Mouse (Mus musculus) lung, embryonic 15.5 days (tissue): Measurements from ENCODE around the gene Dhcr24. TPM values are rescaled to one million over a fixed set of nuclear protein-coding genes. Genes with fewer than 3 reads are reported as not detected.

Experiments used
- ATAC-seq: fragments of 200-750 bp; cut with Nextera tagmentation; 2 replicates; pipeline ENCODE4 v1.8.0; 2017; ENCODE audit warnings: moderate number of reproducible peaks, borderline replicate concordance; ENCODE audit not compliant: low FRiP score, low TSS enrichment; ENCODE audit errors: extremely low read depth
- H3K27ac ChIP-seq: fragments of 300-500 bp; sonication (generic); 2 replicates; pipeline ENCODE4 v1.5.1; 2015; ENCODE audit warnings: moderate library complexity, mild to moderate bottlenecking, inconsistent platforms
- H3K27me3 ChIP-seq: fragments of 300-500 bp; sonication (generic); 2 replicates; pipeline ENCODE4 v1.6.1; 2015; ENCODE audit warnings: inconsistent platforms
- H3K36me3 ChIP-seq: fragments of 300-500 bp; sonication (generic); 2 replicates; pipeline ENCODE4 v1.6.1; 2015; ENCODE audit warnings: inconsistent platforms
- H3K4me1 ChIP-seq: fragments of 300-500 bp; sonication (generic); 2 replicates; pipeline ENCODE4 v1.6.1; 2015; ENCODE audit warnings: inconsistent platforms
- H3K4me2 ChIP-seq: fragments of 300-500 bp; sonication (generic); 2 replicates; pipeline ENCODE4 v1.6.1; 2015; ENCODE audit warnings: inconsistent platforms, mild to moderate bottlenecking, moderate library complexity
- H3K4me3 ChIP-seq: fragments of 300-500 bp; sonication (generic); 2 replicates; pipeline ENCODE4 v1.5.1; 2015; ENCODE audit warnings: mild to moderate bottlenecking, inconsistent platforms
- H3K9ac ChIP-seq: fragments of 300-500 bp; sonication (generic); 2 replicates; pipeline ENCODE4 v1.6.1; 2015; ENCODE audit warnings: inconsistent platforms
- H3K9me3 ChIP-seq: fragments of 300-500 bp; sonication (generic); 2 replicates; pipeline ENCODE4 v1.6.1; 2016; ENCODE audit warnings: inconsistent platforms
- WGBS: fragments of 180-500 bp; shearing (Covaris S2); methylation state at CpG from one replicate; pipeline ENCODE4 v1.1.7; 2015; 5-methylcytosine and 5-hydroxymethylcytosine counted together
- polyA plus RNA-seq: library from polyadenylated mRNA; unstranded; fragments of >200 nt; fragmentation: Nextera tagmentation; extraction: Ambion mirVana; gene quantifications from 2 replicates; pipeline ENCODE4 v1.2.1, GENCODE M21; 2015

Dhcr24 gene
- polyA plus RNA-seq, 1 experiment from 2014 or later: 4.6 TPM

DNA sequence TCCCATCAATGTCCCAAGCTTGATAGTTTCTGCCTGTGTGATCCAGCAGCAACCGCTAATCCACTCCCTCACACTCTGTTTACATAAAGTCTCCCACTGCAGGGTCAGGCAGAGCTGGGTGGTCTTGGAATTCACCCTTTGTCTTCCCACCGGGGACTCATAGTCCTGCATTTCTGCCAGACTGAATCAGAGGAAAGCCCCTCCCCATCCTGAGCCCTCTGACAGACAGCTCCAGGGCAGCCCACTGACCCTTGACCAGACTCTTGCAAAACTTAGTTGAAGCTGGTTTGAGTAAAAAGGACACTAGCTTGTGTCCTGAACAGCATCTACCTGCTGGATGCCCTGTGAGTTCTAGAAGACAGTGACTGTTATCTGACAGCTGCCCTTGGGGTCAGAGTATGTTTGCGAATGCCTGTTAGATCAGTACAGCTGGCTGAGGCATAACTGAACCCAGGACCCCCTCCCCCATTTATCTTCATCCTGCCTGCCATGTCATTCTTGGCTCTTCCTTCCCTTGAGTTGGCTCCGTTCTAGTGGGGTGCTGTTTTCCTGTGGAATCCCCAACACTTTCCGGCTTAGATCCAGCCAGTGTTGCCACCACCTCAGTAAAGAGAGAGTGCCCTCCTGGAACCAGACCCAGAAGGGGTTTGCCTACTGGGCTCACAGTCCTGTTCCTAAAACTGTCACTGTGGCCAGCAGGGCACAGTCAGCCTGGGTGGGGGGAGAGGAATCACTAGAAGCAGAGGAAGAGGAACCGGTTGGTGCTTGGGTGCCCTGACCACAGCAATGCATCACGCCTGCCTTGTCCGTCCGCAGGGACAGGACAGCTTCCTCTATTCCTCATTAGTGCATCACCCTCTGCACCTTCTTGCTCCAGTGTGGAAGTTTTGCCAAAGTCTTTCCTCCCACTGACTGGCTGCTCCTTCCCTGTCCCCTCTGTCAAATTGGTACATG, 2.3 kb downstream of the Dhcr24 start:
- Histone ChIP-seq H3K4me1 (peaks cover 32% of the 10 kb centered on the region), H3K27ac (no peak overlapping the region), H3K9me3 (no peaks in the 10 kb centered on the region), H3K9ac (peak overlapping the region; percentile 53; the same call in 1 of the 2 replicates), H3K4me2 (peak overlapping the region; percentile 95), H3K27me3 (no peaks in the 10 kb centered on the region), H3K4me3 (peak overlapping the region; percentile 83), H3K36me3 (peaks cover 28% of the 10 kb centered on the region)
- WGBS: 33% methylated on average over 9 of the region's 9 CpGs
- ATAC-seq: no peak

DNA sequence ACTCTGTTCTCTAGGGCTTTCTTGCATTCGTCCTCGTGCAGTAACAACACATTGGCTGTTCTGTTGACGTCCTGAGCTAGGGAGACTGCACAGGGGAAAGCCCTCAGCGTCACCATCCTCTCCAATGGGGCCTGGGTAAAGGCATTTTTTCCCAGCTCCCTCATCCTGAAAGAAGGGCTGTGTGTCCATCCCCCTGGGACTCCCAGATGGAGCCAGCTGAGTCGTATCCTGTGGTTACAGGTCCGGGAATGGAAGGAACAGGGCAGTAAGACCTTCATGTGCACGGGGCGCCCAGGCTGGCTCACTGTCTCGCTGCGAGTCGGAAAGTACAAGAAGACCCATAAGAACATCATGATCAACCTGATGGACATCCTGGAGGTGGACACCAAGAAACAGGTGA, 3.3 kb downstream of the Dhcr24 start:
- Histone ChIP-seq H3K4me3 (no peak overlapping the region), H3K36me3 (peaks cover 29% of the 10 kb centered on the region), H3K9ac (no peak overlapping the region), H3K9me3 (no peaks in the 10 kb centered on the region), H3K27ac (no peak overlapping the region), H3K4me2 (no peak overlapping the region), H3K4me1 (peaks cover 32% of the 10 kb centered on the region), H3K27me3 (no peaks in the 10 kb centered on the region)
- WGBS: 84% methylated on average over 11 of the region's 11 CpGs
- ATAC-seq: no peak

DNA sequence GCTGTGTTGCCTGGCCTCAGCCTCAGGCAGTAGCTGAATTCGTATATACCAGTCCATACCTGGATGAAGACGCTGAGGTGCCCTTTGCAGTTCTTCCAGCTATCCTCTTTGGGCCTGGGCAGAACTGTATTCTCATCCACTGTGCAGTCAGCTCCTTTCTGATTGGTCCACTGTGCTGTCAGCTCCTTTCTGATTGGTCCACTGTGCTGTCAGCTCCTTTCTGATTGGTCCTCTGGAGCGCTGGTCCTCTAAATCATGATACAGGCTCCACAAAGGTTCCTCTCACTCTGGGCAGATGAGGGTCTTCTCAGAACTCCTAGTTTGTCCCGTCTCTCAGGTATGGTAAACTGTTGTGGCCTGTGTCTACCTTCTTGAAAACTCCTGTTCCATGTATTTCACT, 8.8 kb downstream of the Dhcr24 start:
- Histone ChIP-seq H3K9ac (no peak overlapping the region), H3K4me2 (no peak overlapping the region), H3K27ac (no peak overlapping the region), H3K9me3 (no peaks in the 10 kb centered on the region), H3K4me3 (no peak overlapping the region), H3K4me1 (no peaks in the 10 kb centered on the region), H3K36me3 (peaks cover 63% of the 10 kb centered on the region), H3K27me3 (no peaks in the 10 kb centered on the region)
- WGBS: 89% methylated on average over 4 of the region's 4 CpGs
- ATAC-seq: no peak

DNA sequence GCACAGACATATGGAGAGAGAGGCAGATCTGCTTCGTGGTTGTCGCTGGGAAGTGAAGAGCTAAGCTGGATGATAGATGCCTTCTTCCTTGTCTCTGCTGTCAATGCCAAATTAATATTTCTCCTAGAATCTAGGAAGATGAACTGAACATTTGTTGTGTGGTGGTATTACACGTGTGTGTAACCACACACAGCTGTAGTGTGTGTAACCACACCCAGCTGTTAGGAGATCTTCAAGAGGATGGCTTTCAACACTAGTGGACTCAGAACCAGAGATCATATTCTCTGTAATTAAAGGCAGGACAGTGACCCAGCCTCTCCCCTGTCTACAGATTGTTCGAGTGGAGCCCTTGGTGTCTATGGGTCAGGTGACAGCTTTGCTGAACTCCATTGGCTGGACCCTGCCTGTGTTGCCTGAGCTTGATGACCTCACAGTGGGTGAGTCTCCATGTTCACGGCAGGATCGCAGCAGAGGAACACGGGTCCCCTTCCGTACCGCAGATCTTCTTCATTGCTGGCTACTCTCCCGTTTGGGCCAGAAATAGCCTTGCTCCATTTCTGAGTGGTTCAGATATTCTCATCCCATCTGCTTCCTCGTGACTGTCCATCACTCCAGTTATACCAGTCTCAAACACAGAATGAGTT, 10.4 kb downstream of the Dhcr24 start:
- Histone ChIP-seq H3K9ac (no peak overlapping the region), H3K36me3 (peaks cover 57% of the 10 kb centered on the region)
- 81% methylated on average over 11 of the region's 11 CpGs for WGBS

DNA sequence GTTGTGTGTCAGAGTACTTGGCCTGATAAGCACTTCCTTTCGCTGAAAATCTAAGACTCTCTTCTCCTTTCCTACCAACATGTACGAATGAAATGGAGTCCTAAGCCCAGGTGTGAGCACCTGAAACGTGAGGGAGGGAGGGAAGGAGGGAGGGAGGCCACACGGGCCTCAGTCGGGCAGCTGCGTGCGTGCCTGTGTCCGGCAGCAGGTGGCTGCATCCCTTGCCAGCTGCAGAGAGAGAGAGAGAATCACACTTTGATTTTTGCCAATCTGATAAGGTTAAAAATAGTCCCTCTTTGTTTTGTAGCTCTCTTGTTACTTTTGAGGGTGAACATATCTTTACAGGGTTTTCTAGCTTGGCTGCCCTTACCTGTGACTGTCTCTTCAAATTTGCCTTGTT, 14.2 kb downstream of the Dhcr24 start:
- H3K36me3 ChIP-seq: peaks cover 60% of the 10 kb centered on the region
- ATAC-seq: no peak
- WGBS: 76% methylated on average over 8 of the region's 8 CpGs

More for the DNA sequence above, 10.4 kb downstream of the Dhcr24 start:
- no peak for ATAC-seq
- H3K4me2 ChIP-seq: no peak overlapping the region
- H3K27me3 ChIP-seq: no peaks in the 10 kb centered on the region
- no peak overlapping the region for H3K27ac ChIP-seq
- no peak overlapping the region for H3K4me3 ChIP-seq
- no peaks in the 10 kb centered on the region for H3K9me3 ChIP-seq
- H3K4me1 ChIP-seq: no peaks in the 10 kb centered on the region

DNA sequence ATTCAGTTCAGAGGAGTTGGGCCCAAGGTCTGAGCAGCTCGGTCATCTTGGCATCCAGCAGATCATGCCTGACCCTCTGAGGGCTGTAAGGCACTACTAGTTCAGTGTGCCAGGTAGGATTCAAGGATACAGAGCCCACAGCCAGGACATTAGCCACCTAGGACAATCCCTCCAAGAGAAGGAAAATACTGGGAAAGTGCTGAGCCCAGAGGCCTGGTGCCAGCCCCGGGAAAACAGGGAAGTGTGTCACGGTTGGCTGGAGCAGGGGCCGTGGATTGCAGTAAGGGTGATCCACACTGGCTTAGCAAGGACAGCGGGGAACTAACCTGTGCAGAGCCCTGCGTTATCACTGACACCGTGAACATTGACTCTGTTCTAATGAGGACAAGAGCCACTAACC, 16.7 kb downstream of the Dhcr24 start:
- Histone ChIP-seq H3K4me1 (0 out of 2 replicates have a peak, but pooled peaks cover 2% of the 10 kb centered on the region), H3K4me2 (no peak overlapping the region), H3K27ac (no peak overlapping the region), H3K27me3 (no peaks in the 10 kb centered on the region), H3K36me3 (peaks cover 49% of the 10 kb centered on the region), H3K9me3 (no peaks in the 10 kb centered on the region), H3K4me3 (no peak overlapping the region), H3K9ac (no peak overlapping the region)
- no peak for ATAC-seq
- 85% methylated on average over 7 of the region's 7 CpGs for WGBS

More for the DNA sequence above, 14.2 kb downstream of the Dhcr24 start:
- H3K4me1 ChIP-seq: no peaks in the 10 kb centered on the region
- no peaks in the 10 kb centered on the region for H3K27me3 ChIP-seq
- no peak overlapping the region for H3K4me2 ChIP-seq
- no peak overlapping the region for H3K27ac ChIP-seq
- no peaks in the 10 kb centered on the region for H3K9me3 ChIP-seq
- no peak overlapping the region for H3K4me3 ChIP-seq
- H3K9ac ChIP-seq: no peak overlapping the region

DNA sequence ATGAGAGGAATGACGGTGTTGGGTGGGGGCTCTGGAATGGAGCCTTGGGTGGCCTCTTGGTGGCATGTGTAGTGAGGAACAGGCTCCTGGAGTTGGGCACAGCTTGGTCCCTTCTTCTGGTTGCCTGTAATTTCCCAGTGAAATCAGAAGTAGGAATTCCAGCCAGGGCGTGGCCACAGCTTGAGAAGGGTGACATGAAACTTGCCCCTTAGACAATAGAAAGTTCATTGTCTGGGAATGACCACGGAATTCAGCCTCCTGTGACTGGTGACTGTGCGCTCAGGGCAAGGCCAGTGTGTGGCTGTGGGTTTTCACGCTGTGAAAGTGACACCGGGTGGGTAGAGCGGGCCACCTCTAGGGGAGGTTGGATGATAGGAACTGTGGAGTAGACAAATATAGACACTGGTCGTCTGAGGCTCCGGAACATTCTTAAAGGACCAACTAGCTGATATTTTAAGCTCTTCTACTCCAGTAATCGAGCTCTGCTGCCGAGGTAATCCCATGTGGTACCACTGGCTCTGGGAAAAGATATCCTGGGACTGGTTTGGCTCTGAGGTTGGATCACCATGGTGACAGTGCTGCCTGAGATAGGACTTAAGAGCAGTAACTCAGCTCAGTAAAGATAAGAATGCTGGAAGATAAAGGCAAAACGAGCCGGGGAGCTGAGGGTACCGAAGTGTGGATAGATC, 20.5 kb downstream of the Dhcr24 start:
- Histone ChIP-seq H3K9ac (no peak overlapping the region), H3K36me3 (peaks cover 49% of the 10 kb centered on the region), H3K4me3 (no peak overlapping the region), H3K4me1 (0 out of 2 replicates have a peak, but pooled peaks cover 2% of the 10 kb centered on the region), H3K27me3 (no peaks in the 10 kb centered on the region), H3K9me3 (no peaks in the 10 kb centered on the region), H3K4me2 (no peak overlapping the region), H3K27ac (no peak overlapping the region)
- no peak for ATAC-seq
- WGBS: 70% methylated on average over 14 of the region's 14 CpGs

DNA sequence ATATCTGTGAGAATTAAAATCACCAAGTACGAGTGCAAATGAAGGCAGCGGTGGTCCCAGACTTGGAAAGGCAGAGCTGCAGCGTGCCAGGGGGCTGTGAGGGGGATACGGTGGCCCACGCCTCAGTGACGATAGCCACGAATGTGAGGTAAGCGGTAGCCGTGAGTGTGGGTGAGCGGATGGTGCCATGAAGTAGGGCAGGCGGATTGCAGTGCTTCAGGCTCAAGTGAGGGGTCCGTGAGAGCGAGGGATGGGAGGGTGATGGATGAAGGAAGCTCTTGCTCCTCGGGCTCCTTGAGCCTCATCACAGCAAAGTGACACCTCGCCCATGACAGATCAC, 21.0 kb downstream of the Dhcr24 start:
- no peak overlapping the region for H3K9ac ChIP-seq
- H3K4me3 ChIP-seq: no peak overlapping the region
- peak overlapping the region; percentile 31 for H3K27ac ChIP-seq
- no peaks in the 10 kb centered on the region for H3K9me3 ChIP-seq
- peaks cover 51% of the 10 kb centered on the region for H3K36me3 ChIP-seq
- H3K27me3 ChIP-seq: no peaks in the 10 kb centered on the region
- no peak overlapping the region for H3K4me2 ChIP-seq
- 0 out of 2 replicates have a peak, but pooled peaks cover 2% of the 10 kb centered on the region for H3K4me1 ChIP-seq
- 69% methylated on average over 15 of the region's 15 CpGs for WGBS
- 0 out of 2 replicates have a peak, but pooled peaks have one; percentile 8 for ATAC-seq

DNA sequence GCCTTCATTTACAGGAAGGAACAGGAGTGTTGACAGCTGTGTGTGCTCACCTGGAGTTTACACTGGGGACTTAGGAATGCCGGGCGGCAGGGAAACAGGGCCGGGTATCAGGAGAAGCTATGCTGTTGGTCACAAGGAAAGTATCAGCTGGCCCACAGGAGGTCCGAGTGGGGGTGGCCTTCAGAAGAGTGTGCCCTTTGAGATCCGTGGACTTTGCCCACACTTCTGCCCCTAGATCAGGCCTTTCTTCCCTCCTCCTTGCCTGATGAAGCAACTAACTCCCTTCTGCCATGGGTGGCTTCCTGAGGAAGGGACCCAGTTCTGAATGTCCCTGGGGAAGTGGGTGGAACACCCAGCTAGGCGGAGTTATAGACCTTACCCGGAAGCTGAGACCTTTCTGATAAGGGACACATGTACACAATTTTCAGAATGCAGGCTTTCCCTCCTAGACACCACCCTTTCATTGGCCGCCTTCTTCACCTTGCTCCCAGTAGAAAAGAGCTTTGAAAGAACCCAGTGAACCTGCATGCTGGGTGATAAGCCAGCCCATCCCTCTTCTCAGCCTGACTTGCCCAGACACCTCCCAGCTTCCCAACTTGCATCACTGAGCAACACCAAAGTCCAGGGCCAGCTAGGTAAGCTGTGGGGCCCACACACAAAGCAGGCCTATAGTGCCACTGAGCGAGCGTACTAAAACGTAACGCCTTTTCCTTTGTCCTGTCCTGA, 21.8 kb downstream of the Dhcr24 start:
- peak overlapping the region; percentile 73 for H3K27ac ChIP-seq
- H3K9ac ChIP-seq: no peak overlapping the region
- H3K4me1 ChIP-seq: 0 out of 2 replicates have a peak, but pooled peaks cover 2% of the 10 kb centered on the region
- H3K27me3 ChIP-seq: no peaks in the 10 kb centered on the region
- H3K4me2 ChIP-seq: no peak overlapping the region
- no peaks in the 10 kb centered on the region for H3K9me3 ChIP-seq
- 64% methylated on average over 12 of the region's 12 CpGs for WGBS
- peak; percentile 21; the same call in 1 of the 2 replicates for ATAC-seq
- peaks cover 54% of the 10 kb centered on the region for H3K36me3 ChIP-seq
- no peak overlapping the region for H3K4me3 ChIP-seq

DNA sequence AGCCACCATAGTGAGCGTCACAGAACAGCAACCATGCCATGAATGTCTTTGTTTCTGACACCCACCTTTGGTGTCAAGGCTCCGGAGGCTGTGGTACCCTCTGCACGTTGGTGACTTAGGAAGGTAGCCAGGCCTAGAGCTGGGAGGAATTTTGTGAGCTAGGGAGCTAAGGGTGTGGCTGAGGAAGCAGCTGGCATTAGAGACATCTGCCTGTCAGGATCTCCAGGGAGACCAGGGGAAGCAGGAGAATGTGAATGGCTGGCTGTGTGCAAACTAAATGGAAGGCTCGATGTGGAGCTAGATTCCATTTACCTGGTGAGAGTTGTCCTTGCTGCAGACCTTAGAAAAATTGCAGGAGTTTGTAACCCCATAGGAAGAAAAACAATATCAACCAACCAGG, 23.8 kb downstream of the Dhcr24 start:
- H3K4me1 ChIP-seq: 0 out of 2 replicates have a peak, but pooled peaks cover 2% of the 10 kb centered on the region
- no peak overlapping the region for H3K9ac ChIP-seq
- no peak overlapping the region for H3K27ac ChIP-seq
- 88% methylated on average over 4 of the region's 4 CpGs for WGBS
- H3K27me3 ChIP-seq: no peaks in the 10 kb centered on the region
- H3K9me3 ChIP-seq: no peaks in the 10 kb centered on the region
- H3K4me3 ChIP-seq: no peak overlapping the region
- ATAC-seq: no peak
- H3K36me3 ChIP-seq: peaks cover 47% of the 10 kb centered on the region
- no peak overlapping the region for H3K4me2 ChIP-seq

DNA sequence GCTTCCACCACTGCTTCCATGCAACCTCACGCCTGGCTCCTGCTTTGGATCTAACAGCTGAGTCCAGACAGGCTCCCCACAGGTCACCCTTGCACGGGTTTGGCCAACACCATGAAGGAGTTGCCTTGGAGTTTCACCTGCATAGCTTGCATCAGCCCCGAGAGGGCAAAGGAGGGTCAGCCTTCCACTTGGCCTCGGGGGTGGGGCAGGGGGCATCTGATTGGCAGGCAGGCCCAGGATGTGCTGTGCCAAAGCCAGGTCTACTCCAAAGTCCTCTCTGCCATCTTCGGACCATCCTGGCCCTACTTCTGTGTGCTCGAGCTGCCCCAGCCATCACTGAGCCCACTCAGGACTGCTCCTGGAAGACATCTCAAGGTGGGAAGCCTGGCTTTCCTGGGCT, 26.2 kb downstream of the Dhcr24 start:
- Histone ChIP-seq H3K4me1 (peaks cover 5% of the 10 kb centered on the region), H3K9me3 (no peaks in the 10 kb centered on the region), H3K27ac (no peak overlapping the region), H3K27me3 (no peaks in the 10 kb centered on the region), H3K4me3 (no peak overlapping the region), H3K36me3 (peaks cover 44% of the 10 kb centered on the region), H3K4me2 (no peak overlapping the region), H3K9ac (no peak overlapping the region)
- WGBS: 88% methylated on average over 6 of the region's 6 CpGs
- no peak for ATAC-seq
